Mouse (Mus musculus): ENCODE results near the gene Nup160.

The Nup160 gene

GRCm38 (mm10) chr2:90661426-90661825, 15.6 kb upstream of the Nup160 start:
- no peak for DNase-seq (ENCODE audit: low spot score)

GRCm38 (mm10) chr2:90666591-90667387, 10.2 kb upstream of the Nup160 start:
- DNase-seq (ENCODE audit: low spot score): no peak

- no peak for DNase-seq (ENCODE audit: low spot score)
These were observed 9.4 kb upstream of the Nup160 start for GRCm38 (mm10) chr2:90667388-90668265.

GRCm38 (mm10) chr2:90670343-90670742, 6.7 kb upstream of the Nup160 start:
- no peak for DNase-seq (ENCODE audit: low spot score)

- DNase-seq (ENCODE audit: low spot score): no peak
These were observed 3.7 kb upstream of the Nup160 start for GRCm38 (mm10) chr2:90673339-90673738.

GRCm38 (mm10) chr2:90674555-90674954, 2.5 kb upstream of the Nup160 start:
- DNase-seq (ENCODE audit: low spot score): no peak

GRCm38 (mm10) chr2:90675488-90675887, 1.5 kb upstream of the Nup160 start:
- no peak for DNase-seq (ENCODE audit: low spot score)

GRCm38 (mm10) chr2:90678256-90679060, 1.4 kb downstream of the Nup160 start:
- no peak for DNase-seq (ENCODE audit: low spot score)

GRCm38 (mm10) chr2:90679061-90679810, 2.2 kb downstream of the Nup160 start:
- peak; percentile 93 for DNase-seq (ENCODE audit: low spot score)

GRCm38 (mm10) chr2:90700943-90701342, 23.9 kb downstream of the Nup160 start:
- DNase-seq (ENCODE audit: low spot score): no peak

GRCm38 (mm10) chr2:90708548-90708947, 31.5 kb downstream of the Nup160 start:
- no peak for DNase-seq (ENCODE audit: low spot score)

GRCm38 (mm10) chr2:90715555-90716092, 38.6 kb downstream of the Nup160 start:
- DNase-seq (ENCODE audit: low spot score): no peak

- DNase-seq (ENCODE audit: low spot score): no peak
These were observed 40.4 kb downstream of the Nup160 start for GRCm38 (mm10) chr2:90717366-90717765.

- no peak for DNase-seq (ENCODE audit: low spot score)
These were observed 40.9 kb downstream of the Nup160 start for GRCm38 (mm10) chr2:90717948-90718347.

GRCm38 (mm10) chr2:90726818-90727217, 49.8 kb downstream of the Nup160 start:
- no peak for DNase-seq (ENCODE audit: low spot score)

GRCm38 (mm10) chr2:90735326-90735725, 58.3 kb downstream of the Nup160 start:
- DNase-seq (ENCODE audit: low spot score): no peak

- no peak for DNase-seq (ENCODE audit: low spot score)
These were observed 61.8 kb downstream of the Nup160 start for GRCm38 (mm10) chr2:90738801-90739200.

- no peak for DNase-seq (ENCODE audit: low spot score)
These were observed 62.3 kb downstream of the Nup160 start for GRCm38 (mm10) chr2:90739327-90739726.

GRCm38 (mm10) chr2:90739921-90740320, 62.9 kb downstream of the Nup160 start:
- no peak for DNase-seq (ENCODE audit: low spot score)

GRCm38 (mm10) chr2:90744285-90745052, 67.5 kb downstream of the Nup160 start:
- DNase-seq (ENCODE audit: low spot score): peak; percentile 14
